Mouse (Mus musculus) MEL (cell line): ENCODE measurements at regions not wholly inside any gene's neighbourhood (a gene's known extent, or its start where the extent isn't known, plus 50 kb on each side); places are given as distances from the start of the nearest gene placed in this dataset.

Experiments used
- DNase-seq: peaks from one replicate; pipeline ENCODE4 v3.0.0; 2011; ENCODE audit warnings: low read depth, low spot score
- H3K27ac ChIP-seq: 2 replicates; pipeline ENCODE4 v1.5.1; 2012; ENCODE audit warnings: low read depth, mild to moderate bottlenecking, control low read depth, low read length, moderate library complexity; ENCODE audit not compliant: control insufficient read depth
- H3K27me3 ChIP-seq, 2 experiments: fragments of 150-350 bp in 1 of 2; sonication (generic) in 1 of 2; 2 replicates each; pipeline ENCODE4 v1.6.1; 2012; ENCODE audit warnings: low read length in 2 of 2, mild to moderate bottlenecking in 2 of 2, improper control_type of control experiment in 1 of 2, moderate library complexity in 1 of 2; ENCODE audit not compliant: insufficient read depth in 2 of 2, control insufficient read depth in 1 of 2
- H3K36me3 ChIP-seq, 2 experiments: 2 replicates each; pipeline ENCODE4 v1.6.1; 2012 to 2014; ENCODE audit warnings: low read length in 2 of 2, improper control_type of control experiment in 1 of 2, inconsistent platforms in 1 of 2, mild to moderate bottlenecking in 1 of 2; ENCODE audit not compliant: insufficient read depth in 2 of 2, control insufficient read depth in 1 of 2
- H3K4me1 ChIP-seq, 2 experiments: fragments of 150-350 bp in 1 of 2; sonication (generic) in 1 of 2; 2 replicates each; pipeline ENCODE4 v1.6.1; 2012; ENCODE audit warnings: low read length in 2 of 2, improper control_type of control experiment in 1 of 2, mild to moderate bottlenecking in 1 of 2; ENCODE audit not compliant: insufficient read depth in 2 of 2, control insufficient read depth in 1 of 2
- H3K4me3 ChIP-seq, 2 experiments: fragments of 150-350 bp in 1 of 2; sonication (generic) in 1 of 2; 2 replicates each; pipeline ENCODE4 v1.5.1; 2012; ENCODE audit warnings: low read depth in 2 of 2, low read length in 2 of 2, mild to moderate bottlenecking in 2 of 2, moderate library complexity in 2 of 2, control low read depth in 1 of 2, improper control_type of control experiment in 1 of 2; ENCODE audit not compliant: control insufficient read depth in 1 of 2, insufficient read depth in 1 of 2
- H3K79me2 ChIP-seq: 2 replicates; pipeline ENCODE4 v1.6.1; 2012; ENCODE audit warnings: mild to moderate bottlenecking, low read length, moderate library complexity; ENCODE audit not compliant: control insufficient read depth, poor library complexity, insufficient read depth
- H3K9ac ChIP-seq: 2 replicates; pipeline ENCODE4 v1.6.1; 2012; ENCODE audit warnings: low read depth, mild to moderate bottlenecking, control low read depth, low read length, moderate library complexity; ENCODE audit not compliant: control insufficient read depth, poor library complexity, severe bottlenecking
- H3K9me3 ChIP-seq: fragments of 150-350 bp; sonication (generic); replicated peaks from 2 replicates; pipeline ENCODE4 v1.6.1; 2012; ENCODE audit warnings: mild to moderate bottlenecking, low read length, improper control_type of control experiment, moderate library complexity; ENCODE audit not compliant: insufficient read depth
- E2F4 ChIP-seq: IDR thresholded peaks from 2 replicates; pipeline ENCODE4 v1.6.1; 2011; ENCODE audit warnings: low read depth, low read length, improper control_type of control experiment, borderline replicate concordance
- ETS1 ChIP-seq: IDR thresholded peaks from 2 replicates; pipeline ENCODE4 v1.6.1; 2012; ENCODE audit warnings: low read depth, mild to moderate bottlenecking, inconsistent platforms, low read length, improper control_type of control experiment, moderate library complexity
- HCFC1 ChIP-seq: IDR thresholded peaks from 2 replicates; pipeline ENCODE4 v1.6.1; 2012; ENCODE audit warnings: low read depth, mild to moderate bottlenecking, inconsistent platforms, low read length, improper control_type of control experiment, moderate library complexity
- JUND ChIP-seq: IDR thresholded peaks from 2 replicates; pipeline ENCODE4 v1.6.1; 2011; ENCODE audit warnings: low read depth, mild to moderate bottlenecking, improper control_type of control experiment, low read length
- MAZ ChIP-seq: IDR thresholded peaks from 2 replicates; pipeline ENCODE4 v1.6.1; 2012; ENCODE audit warnings: low read depth, mild to moderate bottlenecking, inconsistent platforms, low read length, improper control_type of control experiment
- MXI1 ChIP-seq: IDR thresholded peaks from 2 replicates; pipeline ENCODE4 v1.6.1; 2011; ENCODE audit warnings: mild to moderate bottlenecking, low read depth, low read length, improper control_type of control experiment
- NELFE ChIP-seq: IDR thresholded peaks from 2 replicates; pipeline ENCODE4 v1.6.1; 2011; ENCODE audit warnings: low read depth, low read length, improper control_type of control experiment
- SMC3 ChIP-seq: IDR thresholded peaks from 2 replicates; pipeline ENCODE4 v1.6.1; 2011; ENCODE audit warnings: low read depth, low read length, improper control_type of control experiment
- TCF12 ChIP-seq: IDR thresholded peaks from 2 replicates; pipeline ENCODE4 v1.6.1; 2014; ENCODE audit warnings: low read depth, mild to moderate bottlenecking, inconsistent platforms, low read length, improper control_type of control experiment, moderate library complexity
- UBTF ChIP-seq: IDR thresholded peaks from 2 replicates; pipeline ENCODE4 v1.6.1; 2012; ENCODE audit warnings: low read depth, mild to moderate bottlenecking, inconsistent platforms, low read length, improper control_type of control experiment, moderate library complexity, borderline replicate concordance; ENCODE audit not compliant: insufficient read depth
- USF1 ChIP-seq: IDR thresholded peaks from 2 replicates; pipeline ENCODE4 v1.6.1; 2014; ENCODE audit warnings: low read depth, mild to moderate bottlenecking, inconsistent platforms, low read length, improper control_type of control experiment, moderate library complexity
- ZC3H11A ChIP-seq: IDR thresholded peaks from 2 replicates; pipeline ENCODE4 v1.6.1; 2012; ENCODE audit warnings: low read depth, mild to moderate bottlenecking, inconsistent platforms, low read length, improper control_type of control experiment

GRCm38 (mm10) chr5:111560432-111560831 is 143.3 kb downstream of the Mn1 start:
- H3K36me3 ChIP-seq = no peaks in the 10 kb centered on the region
- no peaks in the 10 kb centered on the region for H3K9me3 ChIP-seq
- H3K4me1 ChIP-seq = no peaks in the 10 kb centered on the region
- no peaks in the 10 kb centered on the region for H3K27me3 ChIP-seq
- TF ChIP-seq MAZ (no peak), ETS1 (no peak), SMC3 (no peak), MXI1 (no peak), HCFC1 (no peak), JUND (no peak), UBTF (no peak), USF1 (no peak), NELFE (no peak), TCF12 (no peak)
- H3K9ac ChIP-seq = no peak overlapping the region
- DNase-seq = no peak
- H3K79me2 ChIP-seq = no peaks in the 10 kb centered on the region
- no peak overlapping the region for H3K4me3 ChIP-seq
- H3K27ac ChIP-seq = no peak overlapping the region

GRCm38 (mm10) chr5:111561301-111561700 is 144.1 kb downstream of the Mn1 start:
- no peak for TF ChIP-seq ZC3H11A
- no peak for DNase-seq

GRCm38 (mm10) chr5:111570826-111571225 is 153.7 kb downstream of the Mn1 start:
- H3K79me2 ChIP-seq = no peaks in the 10 kb centered on the region
- H3K27ac ChIP-seq = no peak overlapping the region
- no peak overlapping the region for H3K4me3 ChIP-seq
- no peaks in the 10 kb centered on the region for H3K27me3 ChIP-seq
- no peaks in the 10 kb centered on the region for H3K4me1 ChIP-seq
- no peak overlapping the region for H3K9ac ChIP-seq
- TF ChIP-seq E2F4 = no peak
- no peaks in the 10 kb centered on the region for H3K9me3 ChIP-seq
- no peaks in the 10 kb centered on the region for H3K36me3 ChIP-seq
- DNase-seq = no peak

More at GRCm38 (mm10) chr5:111561301-111561700, 144.1 kb downstream of the Mn1 start:
- H3K4me1 ChIP-seq = no peaks in the 10 kb centered on the region
- H3K27me3 ChIP-seq = no peaks in the 10 kb centered on the region
- H3K27ac ChIP-seq = no peak overlapping the region
- no peaks in the 10 kb centered on the region for H3K9me3 ChIP-seq
- H3K79me2 ChIP-seq = no peaks in the 10 kb centered on the region
- H3K36me3 ChIP-seq = no peaks in the 10 kb centered on the region
- H3K4me3 ChIP-seq = no peak overlapping the region
- no peak overlapping the region for H3K9ac ChIP-seq
